Mouse (Mus musculus) liver, postnatal 0 days (tissue): ENCODE measurements around the gene Cdx4. TPM values are rescaled to one million over a fixed set of nuclear protein-coding genes. Genes with fewer than 3 reads are reported as not detected.

Experiments
- ATAC-seq: fragments of 200-750 bp; cut with Nextera tagmentation; 2 replicates; pipeline ENCODE4 v1.8.0; 2017; ENCODE audit warnings: mild to moderate bottlenecking, moderate library complexity
- DNase-seq: peaks from one replicate; pipeline ENCODE4 v3.0.0-alpha.2; 2016
- H3K27ac ChIP-seq: fragments of 300-500 bp; sonication (generic); 2 replicates; pipeline ENCODE4 v1.5.1; 2014; ENCODE audit warnings: antibody characterized with exemption, moderate library complexity, mild to moderate bottlenecking, low read depth
- H3K27me3 ChIP-seq: fragments of 300-500 bp; sonication (generic); 2 replicates; pipeline ENCODE4 v1.6.1; 2014; ENCODE audit warnings: low read length, control low read depth, mixed read lengths; ENCODE audit not compliant: insufficient read depth
- H3K36me3 ChIP-seq: fragments of 300-500 bp; sonication (generic); replicated peaks from 2 replicates; pipeline ENCODE4 v1.6.1; 2014; ENCODE audit warnings: mild to moderate bottlenecking, control low read depth, low read length, moderate library complexity, mixed read lengths; ENCODE audit not compliant: insufficient read depth
- H3K4me1 ChIP-seq: fragments of 300-500 bp; sonication (generic); 2 replicates; pipeline ENCODE4 v1.6.1; 2014; ENCODE audit warnings: antibody characterized with exemption, mild to moderate bottlenecking, control low read depth; ENCODE audit not compliant: insufficient read depth
- H3K4me2 ChIP-seq: fragments of 300-500 bp; sonication (generic); 2 replicates; pipeline ENCODE4 v1.6.1; 2014; ENCODE audit warnings: low read depth, mild to moderate bottlenecking, low read length, moderate library complexity, mixed read lengths
- H3K4me3 ChIP-seq: fragments of 300-500 bp; sonication (generic); 2 replicates; pipeline ENCODE4 v1.5.1; 2014; ENCODE audit warnings: low read depth, low read length
- H3K9ac ChIP-seq: fragments of 300-500 bp; sonication (generic); replicated peaks from 2 replicates; pipeline ENCODE4 v1.6.1; 2014; ENCODE audit warnings: mild to moderate bottlenecking, moderate library complexity
- H3K9me3 ChIP-seq: fragments of 300-500 bp; sonication (generic); 2 replicates; pipeline ENCODE4 v1.6.1; 2016; ENCODE audit warnings: mild to moderate bottlenecking, control low read depth, low read length, mixed read lengths
- CTCF ChIP-seq: sonication (generic); IDR thresholded peaks from 2 replicates; pipeline ENCODE4 v1.5.1; 2016; ENCODE audit warnings: antibody characterized with exemption, low read depth
- EP300 ChIP-seq: IDR thresholded peaks from 2 replicates; pipeline ENCODE4 v1.6.1; 2016; ENCODE audit warnings: antibody characterized with exemption, low read depth, mild to moderate bottlenecking
- WGBS: fragments of 180-500 bp; shearing (Covaris S2); extraction: QIAGEN DNeasy Blood & Tissue Kit; methylation state at CpG from one replicate; pipeline ENCODE4 v1.1.7; 2014; ENCODE audit not compliant: insufficient replicate concordance; 5-methylcytosine and 5-hydroxymethylcytosine counted together
- polyA plus RNA-seq: library from polyadenylated mRNA; unstranded; fragments of >200 nt; fragmentation: Nextera tagmentation; extraction: Ambion mirVana; gene quantifications from 2 replicates; pipeline ENCODE4 v1.2.1, GENCODE M21; 2015

The Cdx4 gene
- polyA plus RNA-seq, 1 experiment from 2014 or later: not detected

DNA sequence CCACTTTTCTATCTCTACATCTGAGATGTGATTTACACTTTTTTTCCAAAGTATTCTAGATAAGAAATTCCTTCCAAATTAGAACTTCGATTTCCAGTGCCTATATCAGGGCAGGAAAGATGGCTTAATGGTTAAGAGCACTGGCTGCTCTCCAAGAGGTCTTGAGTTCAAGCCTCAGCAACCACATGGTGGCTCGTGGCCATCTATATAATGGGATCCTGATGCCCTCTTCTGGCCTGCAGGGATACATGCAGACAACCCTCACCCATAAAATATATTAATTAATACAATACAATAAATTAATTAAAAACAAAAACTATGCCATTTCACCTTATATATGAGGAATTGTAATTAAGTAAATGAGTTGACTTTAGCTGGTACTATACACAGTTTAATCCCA lies 50.0 kb downstream of the Cdx4 start:
- Histone ChIP-seq H3K27me3 (0 out of 2 replicates have a peak, but pooled peaks cover 2% of the 10 kb centered on the region), H3K9ac (no peak overlapping the region), H3K36me3 (no peaks in the 10 kb centered on the region), H3K4me2 (no peak overlapping the region), H3K4me1 (no peaks in the 10 kb centered on the region), H3K27ac (no peak overlapping the region), H3K9me3 (no peaks in the 10 kb centered on the region), H3K4me3 (no peak overlapping the region)
- no peak for ATAC-seq
- TF ChIP-seq CTCF (0 out of 2 replicates have a peak, but pooled peaks have one; percentile 35), EP300 (no peak)
- WGBS: 62% methylated on average over 2 of the region's 2 CpGs
- DNase-seq: no peak

DNA sequence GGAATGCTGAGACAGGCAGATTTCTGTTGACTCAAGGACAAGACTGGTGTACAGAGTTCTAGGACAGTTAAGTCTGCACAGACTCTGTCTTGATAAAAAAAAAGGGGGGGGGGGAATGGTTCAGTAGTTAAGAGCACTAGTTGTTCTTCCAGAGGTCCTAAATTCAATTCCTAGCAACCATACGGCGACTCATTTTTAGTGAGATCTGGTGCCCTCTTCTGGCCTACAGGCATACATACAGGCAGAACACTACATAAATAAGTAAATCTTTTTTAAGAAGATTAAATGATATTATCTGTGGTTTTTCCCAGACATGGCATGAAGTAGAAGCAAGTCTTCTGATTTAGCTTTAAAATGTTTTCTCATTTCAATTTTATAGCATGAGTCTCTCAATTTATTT lies 50.4 kb downstream of the Cdx4 start:
- Histone ChIP-seq H3K4me1 (no peaks in the 10 kb centered on the region), H3K9ac (no peak overlapping the region), H3K36me3 (no peaks in the 10 kb centered on the region), H3K27ac (no peak overlapping the region), H3K27me3 (0 out of 2 replicates have a peak, but pooled peaks cover 2% of the 10 kb centered on the region), H3K9me3 (no peaks in the 10 kb centered on the region), H3K4me3 (no peak overlapping the region), H3K4me2 (no peak overlapping the region)
- ATAC-seq (no peak), DNase-seq (no peak)
- 19% methylated on average over 2 of the region's 2 CpGs for WGBS
- TF ChIP-seq CTCF: peak; percentile 51
- TF ChIP-seq EP300: no peak

- peak; percentile 39; the same call in 1 of the 2 replicates for TF ChIP-seq CTCF
- TF ChIP-seq EP300: no peak
- no peak overlapping the region for H3K9ac ChIP-seq
- ATAC-seq (no peak), DNase-seq (no peak)
- H3K27ac ChIP-seq: no peak overlapping the region
- H3K4me2 ChIP-seq: no peak overlapping the region
- 73% methylated on average over 5 of the region's 5 CpGs for WGBS
- H3K27me3 ChIP-seq: 0 out of 2 replicates have a peak, but pooled peaks cover 2% of the 10 kb centered on the region
- H3K4me1 ChIP-seq: no peaks in the 10 kb centered on the region
- H3K9me3 ChIP-seq: no peaks in the 10 kb centered on the region
- no peak overlapping the region for H3K4me3 ChIP-seq
- H3K36me3 ChIP-seq: no peaks in the 10 kb centered on the region
Measured at GRCm38 (mm10) chrX:103374250-103374649, 53.1 kb downstream of the Cdx4 start.

Other genes starting within 250 kb of the Cdx4 start
- gene Nap1l2, start 134.8 kb upstream of the Cdx4 start, polyA plus RNA-seq: not detected in 2 replicates
- gene Chic1, start 35.1 kb downstream of the Cdx4 start, polyA plus RNA-seq: 0.08 and 0.20 TPM in 2 replicates
- gene Tsx, start 93.1 kb downstream of the Cdx4 start, polyA plus RNA-seq: not detected in 2 replicates
- not detected in 2 replicates for gene Gm26992, start 100.6 kb downstream of the Cdx4 start, polyA plus RNA-seq